Mouse (Mus musculus) granulocyte monocyte progenitor cell, adult 5-6 weeks (primary cell): ENCODE measurements around the gene Fbxo21. TPM values are rescaled to one million over a fixed set of nuclear protein-coding genes. Genes with fewer than 3 reads are reported as not detected.

ENCODE experiments used
- ATAC-seq: replicated peaks from 2 replicates; pipeline ENCODE4 v1.8.0; 2016; ENCODE audit warnings: mild to moderate bottlenecking, moderate TSS enrichment, inconsistent platforms; ENCODE audit not compliant: poor library complexity, severe bottlenecking
- total RNA-seq, 2 experiments: library from RNA; stranded (forward) in 1 of 2; stranded (reverse) in 1 of 2; fragments of 200-712, 200-1000 nt in 1 of 2; fragments of >200 nt in 1 of 2; fragmentation: Nextera tagmentation in 1 of 2; gene quantifications; 2 replicates each; pipeline ENCODE4 v1.2.3; 2014 to 2017

The Fbxo21 gene
- total RNA-seq (2014; fragmentation: Nextera tagmentation), result 12.2 and 13.8 TPM in 2 replicates
- 14.0 and 19.5 TPM in 2 replicates for total RNA-seq (2017)

DNA sequence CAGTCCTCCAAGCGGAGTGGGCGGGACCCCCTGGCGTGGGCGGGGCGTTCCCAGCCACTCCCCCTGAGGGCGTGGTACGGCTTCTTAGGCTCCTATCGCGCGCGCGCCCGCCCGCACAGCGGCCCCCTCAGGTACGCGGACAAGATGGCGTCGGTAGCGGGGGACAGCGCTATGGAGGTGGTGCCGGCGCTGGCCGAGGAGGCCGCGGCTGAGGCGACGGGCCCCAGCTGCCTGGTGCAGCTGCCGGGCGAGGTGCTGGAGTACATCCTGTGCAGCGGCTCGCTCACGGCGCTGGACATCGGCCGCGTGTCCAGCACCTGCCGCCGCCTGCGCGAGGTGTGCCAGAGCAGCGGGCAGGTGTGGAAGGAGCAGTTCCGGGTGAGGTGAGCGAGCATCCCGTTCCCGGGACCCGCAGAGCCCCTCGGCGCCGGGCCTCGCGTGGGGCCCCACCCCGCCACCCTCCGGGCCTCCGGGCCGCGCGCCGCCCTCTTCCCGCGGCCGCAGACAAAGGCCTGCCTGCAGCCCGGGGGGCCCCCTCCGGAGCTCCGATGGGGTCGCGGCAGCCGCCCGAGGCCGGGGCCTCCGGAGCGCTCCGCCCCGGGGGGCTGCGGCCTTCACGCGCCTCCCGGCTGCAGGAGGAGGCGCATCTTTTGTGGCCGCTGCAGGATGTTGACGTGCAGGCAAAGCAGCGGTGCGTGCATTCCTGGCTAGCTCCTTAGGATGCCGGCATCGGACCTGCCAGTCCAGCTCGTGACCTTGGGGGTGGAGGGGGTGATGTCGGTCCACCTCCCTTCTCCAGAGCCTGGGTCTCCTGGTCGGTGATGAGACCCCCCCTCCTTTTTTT lies at the start of gene Fbxo21:
TSS of gene Fbxo21 (plus strand) at position 74 of the 844 bp plus-strand sequence.
- peak; percentile 94 for ATAC-seq

DNA sequence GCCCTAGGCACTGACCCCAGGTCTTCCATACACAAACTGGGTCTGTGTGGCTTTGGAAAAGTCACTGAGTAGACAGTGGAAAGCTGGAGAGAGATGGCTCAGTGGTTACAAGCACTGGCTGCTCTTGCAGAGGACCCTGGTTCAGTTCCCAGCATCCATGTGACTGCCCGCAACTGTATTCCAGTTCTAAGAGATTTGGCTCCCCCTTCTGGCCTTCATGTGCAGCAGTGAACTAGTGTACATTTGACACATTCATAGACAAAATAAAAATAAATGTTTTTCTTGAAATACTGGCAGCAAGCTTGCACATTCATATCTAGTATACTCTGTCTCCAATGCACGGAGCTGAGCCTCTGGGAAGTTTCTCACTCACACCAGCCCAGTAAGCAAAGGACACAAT lies 48.0 kb upstream of the Fbxo21 start:
- ATAC-seq, result no peak

DNA sequence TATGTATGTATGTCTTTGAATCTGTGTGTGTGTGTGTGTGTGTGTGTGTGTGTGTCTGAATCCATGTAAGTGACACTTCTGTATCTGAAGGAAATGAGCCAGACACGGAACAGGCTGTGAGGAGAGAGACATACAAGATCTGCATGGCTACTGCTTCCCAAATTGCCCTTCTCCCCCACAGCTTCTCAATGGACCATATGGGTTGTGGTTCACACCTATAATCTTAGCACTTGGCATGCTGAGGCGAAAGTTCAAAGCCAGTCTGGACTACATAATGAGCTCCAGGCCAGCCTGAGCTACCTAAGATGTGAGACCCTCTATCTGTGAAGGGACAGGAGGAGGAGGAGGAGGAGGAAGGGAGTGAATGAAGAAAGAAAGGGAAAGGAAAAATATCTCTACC lies 44.3 kb upstream of the Fbxo21 start:
- ATAC-seq, result no peak

DNA sequence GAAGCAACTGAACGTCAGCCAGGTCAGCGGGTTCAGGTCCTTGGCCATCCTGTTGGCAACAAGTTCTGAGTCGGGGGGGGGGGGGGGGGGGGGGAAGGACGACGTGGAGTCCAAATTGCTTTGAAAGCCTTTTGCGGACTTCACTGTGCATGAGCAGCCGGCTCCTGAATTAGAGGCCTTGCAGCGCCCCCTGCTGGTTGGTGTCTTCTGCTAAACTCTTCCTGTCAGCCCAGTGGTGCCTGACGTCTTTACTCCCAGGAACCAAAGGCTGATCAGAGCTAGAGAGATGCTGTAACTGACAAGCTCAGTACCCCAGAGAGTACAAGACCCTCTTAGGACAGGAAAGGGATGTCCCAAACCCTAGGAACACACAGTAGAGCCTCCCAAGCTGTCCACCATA lies 43.7 kb upstream of the Fbxo21 start:
- peak; percentile 74 for ATAC-seq

DNA sequence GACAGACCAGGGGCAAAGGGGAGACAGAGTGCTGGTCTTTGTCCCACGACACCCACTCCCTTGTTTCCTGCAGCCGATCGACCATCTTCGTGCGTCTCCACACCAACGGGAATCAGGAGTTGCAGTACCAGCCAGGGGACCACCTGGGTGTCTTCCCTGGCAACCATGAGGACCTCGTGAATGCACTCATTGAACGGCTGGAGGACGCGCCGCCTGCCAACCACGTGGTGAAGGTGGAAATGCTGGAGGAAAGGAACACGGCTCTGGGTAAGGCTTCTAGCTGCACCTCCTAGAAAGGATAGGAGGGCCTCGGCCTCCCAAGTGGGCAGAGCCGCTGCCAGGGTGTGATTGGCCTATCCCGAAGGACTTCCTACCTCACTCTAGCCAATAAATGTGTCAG lies 40.2 kb upstream of the Fbxo21 start:
- ATAC-seq, result no peak

DNA sequence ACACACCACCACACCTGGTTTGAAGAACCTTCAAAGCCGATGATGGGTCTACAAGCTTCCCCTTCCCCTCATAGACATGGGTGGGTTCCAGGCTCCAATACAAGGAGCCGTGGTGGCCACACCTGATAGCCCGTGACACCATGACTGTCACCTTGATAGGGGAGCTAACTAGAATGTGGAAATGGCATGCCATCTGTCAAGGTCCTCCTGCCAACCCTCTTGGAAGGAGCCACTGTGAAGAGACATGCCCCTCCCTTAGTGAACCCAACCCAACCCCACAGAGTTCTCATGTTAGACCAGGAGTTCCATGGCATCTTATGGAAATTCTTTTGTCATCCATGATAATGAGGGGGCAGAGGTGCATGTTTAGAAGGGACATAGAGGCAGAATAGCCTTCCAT lies 39.3 kb upstream of the Fbxo21 start:
- ATAC-seq, result no peak

DNA sequence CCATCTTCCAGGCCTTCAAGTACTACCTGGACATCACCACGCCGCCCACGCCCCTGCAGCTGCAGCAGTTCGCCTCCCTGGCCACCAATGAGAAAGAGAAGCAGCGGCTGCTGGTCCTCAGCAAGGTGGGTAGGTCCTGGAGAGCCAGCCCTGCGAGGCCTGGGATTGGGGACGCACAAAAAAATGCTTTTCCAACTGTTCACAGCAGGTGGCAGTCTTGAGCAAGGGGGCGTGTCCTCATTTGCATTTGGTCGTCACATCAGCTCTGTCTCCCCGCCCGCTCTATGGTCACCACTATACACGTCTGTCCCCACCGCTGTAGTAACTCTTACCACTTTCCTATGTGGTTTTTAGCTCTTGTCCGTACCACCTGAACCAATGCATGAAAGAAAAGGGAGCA lies 38.3 kb upstream of the Fbxo21 start:
- peak; percentile 97 for ATAC-seq

DNA sequence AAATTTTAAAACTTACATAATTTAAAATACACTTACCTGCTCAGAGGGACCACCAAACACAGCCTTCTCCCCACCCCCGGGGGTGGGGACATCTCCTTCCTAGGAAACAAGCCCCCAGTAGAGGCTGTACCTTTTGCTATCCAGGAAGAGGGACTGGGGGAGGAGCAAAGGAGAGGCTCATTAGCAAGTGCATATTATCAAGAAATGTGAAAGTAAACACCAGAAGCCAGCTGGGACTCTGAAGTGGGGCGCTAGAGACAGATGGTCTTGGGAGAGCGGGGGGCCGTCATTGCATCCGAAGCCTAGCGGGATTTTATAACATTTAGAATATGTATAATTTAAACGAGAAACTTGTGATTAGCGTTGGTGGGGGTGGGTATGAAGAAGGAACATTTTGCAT lies 37.1 kb upstream of the Fbxo21 start:
- ATAC-seq, result no peak

DNA sequence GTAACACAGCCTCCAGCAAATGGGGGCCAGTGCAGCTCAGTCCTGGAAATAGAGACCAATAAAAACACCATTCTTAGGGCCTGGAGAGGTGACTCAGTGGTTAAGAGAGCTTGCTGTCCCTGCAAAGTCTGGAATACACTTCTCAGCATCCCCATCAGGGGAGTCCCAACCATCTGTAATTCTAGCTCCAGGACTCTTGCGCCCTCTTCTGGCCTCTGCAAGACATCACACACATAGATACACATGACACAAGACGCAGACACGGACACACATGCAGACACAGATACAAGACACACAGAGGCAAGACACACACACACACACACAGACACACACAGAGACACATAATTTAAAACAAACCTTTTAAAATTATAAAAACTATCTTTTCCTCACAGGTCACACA lies 35.0 kb upstream of the Fbxo21 start:
- ATAC-seq, result no peak

DNA sequence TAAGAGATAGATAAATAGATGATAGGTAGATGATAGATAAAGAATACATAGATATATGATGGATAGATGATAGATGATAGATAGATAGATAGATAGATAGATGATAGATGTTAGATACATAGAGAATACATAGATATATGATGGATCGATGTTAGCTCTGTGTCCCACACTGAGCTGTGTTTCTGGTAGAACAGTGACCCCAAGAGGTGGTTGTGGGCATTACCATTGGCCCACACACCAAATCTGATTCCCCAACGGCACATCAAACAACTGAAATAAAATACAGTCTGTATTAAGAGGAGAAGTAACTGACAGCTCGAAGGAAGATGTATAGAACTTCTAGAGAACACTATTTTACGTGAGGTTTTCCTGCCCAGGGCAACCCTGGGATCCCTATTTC lies 29.9 kb upstream of the Fbxo21 start:
- ATAC-seq, result peak; percentile 65

DNA sequence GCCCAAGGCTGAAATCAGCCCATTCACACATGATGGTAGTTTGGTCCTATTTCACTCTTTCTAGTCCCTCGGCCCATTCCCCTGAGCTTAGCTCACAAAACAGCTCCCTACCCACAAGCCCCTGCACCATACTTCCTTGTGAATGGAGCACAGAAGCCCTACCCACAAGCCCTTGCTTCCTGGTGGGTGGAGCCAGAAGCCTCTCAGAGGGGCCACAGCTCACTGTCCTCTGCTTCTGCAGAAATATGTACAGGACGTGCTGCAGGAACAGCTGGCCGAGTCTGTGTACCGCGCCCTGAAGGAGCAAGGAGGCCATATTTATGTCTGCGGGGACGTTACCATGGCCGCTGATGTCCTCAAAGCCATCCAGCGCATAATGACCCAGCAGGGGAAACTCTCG lies 27.1 kb upstream of the Fbxo21 start:
- no peak for ATAC-seq

DNA sequence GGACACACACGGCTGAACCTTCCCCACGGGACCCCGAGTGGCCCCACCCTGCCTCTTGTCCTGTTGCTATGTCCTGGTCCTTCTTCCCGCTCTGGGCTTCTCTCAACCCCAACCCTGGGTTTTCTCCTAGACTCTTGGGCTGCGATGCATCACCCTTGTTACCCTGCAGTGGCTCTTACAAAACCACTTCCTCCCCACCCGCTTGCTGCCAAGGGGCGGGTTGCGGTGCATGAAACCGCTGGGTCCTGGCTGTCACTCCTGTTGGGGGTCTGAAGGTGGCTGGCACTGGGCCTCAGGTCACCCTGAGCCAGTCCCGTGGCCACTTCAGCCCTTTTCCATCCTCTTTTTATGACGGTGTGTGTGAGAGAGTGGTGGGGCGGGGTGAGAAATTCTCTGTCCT lies 22.6 kb upstream of the Fbxo21 start:
- peak; percentile 69 for ATAC-seq

DNA sequence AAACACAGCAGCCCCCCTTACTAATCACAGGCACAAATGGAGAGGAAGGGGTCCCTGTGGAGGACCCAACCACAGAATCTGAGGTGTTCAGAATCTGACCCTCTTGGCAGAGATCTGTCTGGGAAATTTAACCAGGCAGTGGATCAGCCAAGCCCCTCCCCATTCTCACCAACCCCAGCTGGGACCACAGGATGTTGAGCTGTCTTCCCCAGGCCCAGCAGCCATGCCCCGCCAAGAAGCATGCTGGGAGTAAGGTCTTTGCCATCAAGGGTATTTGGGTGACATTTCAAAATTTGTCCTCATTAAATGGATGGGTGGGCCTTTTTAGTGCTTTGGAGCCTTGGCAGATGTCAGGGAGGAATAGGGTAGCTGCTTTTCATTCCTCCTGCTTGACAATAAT lies 22.1 kb upstream of the Fbxo21 start:
- ATAC-seq, result no peak

DNA sequence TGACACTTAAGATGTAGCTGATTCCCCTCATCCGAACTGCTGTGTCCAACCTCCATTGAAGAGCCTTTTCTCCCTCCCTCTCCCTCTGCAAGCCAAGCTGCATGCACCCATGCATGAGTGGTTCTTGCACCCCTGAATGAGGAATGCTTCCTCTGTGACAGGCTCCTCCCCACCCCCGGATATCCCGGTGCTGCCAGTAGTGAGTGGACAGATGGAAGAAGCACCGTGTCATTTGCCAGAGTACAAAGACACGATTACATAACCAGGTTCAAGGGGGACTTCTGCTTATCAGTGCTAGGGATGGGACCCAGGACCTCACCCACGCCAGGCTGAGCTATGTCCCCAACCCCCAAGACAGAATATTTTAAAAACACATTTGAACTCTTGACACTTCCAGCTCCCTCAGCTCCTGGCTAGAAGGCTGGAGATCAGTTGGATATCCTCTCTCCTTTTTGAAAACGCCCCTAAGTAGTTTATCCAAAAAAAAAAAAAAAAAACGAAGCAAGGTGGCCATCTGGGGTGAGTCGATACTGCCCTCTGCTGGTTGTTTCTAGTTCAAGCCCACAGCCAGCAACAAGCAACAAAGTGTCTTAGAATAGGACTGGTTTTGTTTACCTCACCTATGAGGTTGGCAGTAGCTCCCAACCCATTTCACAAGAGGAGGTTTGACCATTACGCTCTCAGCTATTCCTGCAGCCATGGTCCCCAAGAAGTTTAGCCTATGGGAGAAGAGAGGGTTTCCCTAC lies 20.7 kb upstream of the Fbxo21 start:
- peak; percentile 72 for ATAC-seq

DNA sequence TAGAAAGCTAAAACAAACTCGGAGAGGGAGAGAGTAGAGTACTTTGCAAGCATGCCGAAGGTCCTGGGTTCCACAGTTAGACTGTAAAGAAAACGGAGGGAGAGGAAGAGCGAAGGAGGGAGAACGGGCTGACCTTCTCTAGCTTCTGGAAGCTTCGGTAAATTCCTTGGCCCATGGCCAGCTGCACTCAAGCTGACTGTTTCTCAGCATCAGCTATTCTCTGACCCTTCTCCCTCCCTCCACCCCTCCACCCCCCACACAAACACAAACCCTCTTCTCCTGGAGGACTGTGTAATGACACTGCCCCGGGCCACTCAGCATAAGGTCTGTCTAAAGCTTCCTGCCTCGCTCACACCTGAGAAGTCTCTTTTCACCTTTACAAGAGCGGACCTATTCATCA lies 11.8 kb upstream of the Fbxo21 start:
- no peak for ATAC-seq

DNA sequence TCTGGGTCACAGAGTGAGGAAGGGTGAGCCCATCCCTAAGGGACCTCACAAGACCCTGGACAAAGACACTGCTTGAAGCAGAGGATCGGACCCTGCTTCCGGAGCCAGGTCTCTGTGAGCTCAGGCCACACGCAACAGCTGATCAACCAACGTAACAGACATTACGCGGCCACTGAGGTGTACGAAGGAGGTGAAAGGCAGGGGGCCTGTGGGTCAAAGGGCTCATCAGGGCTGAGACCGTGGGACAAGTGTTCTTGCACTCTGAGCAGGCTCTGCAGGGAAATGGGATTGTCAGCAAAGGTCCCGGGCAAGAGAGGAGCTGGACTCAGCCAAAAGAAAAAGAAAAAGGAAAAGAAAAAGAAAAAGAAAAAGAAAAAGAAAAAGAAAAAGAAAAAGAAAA lies 9.6 kb upstream of the Fbxo21 start:
- no peak for ATAC-seq

DNA sequence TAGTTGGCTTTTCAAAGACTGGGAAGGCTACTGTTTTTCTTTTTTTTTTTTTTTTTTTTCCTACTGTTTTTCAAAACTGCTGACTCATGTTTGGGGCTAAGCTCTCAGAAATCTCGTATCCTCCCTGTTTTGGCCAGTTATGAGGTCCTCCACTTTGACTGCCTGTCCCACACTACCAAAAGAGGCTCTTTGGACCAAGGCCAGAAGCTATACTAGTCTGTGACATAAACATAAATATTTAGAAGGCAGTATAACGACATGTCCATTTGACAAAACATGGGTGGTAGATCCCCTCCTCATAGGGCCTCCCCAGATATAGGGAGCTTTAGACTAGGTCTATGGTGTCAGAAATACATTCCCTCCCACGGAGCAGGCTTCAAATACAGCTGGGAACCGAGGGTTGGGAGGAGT lies 8.9 kb upstream of the Fbxo21 start:
- no peak for ATAC-seq

DNA sequence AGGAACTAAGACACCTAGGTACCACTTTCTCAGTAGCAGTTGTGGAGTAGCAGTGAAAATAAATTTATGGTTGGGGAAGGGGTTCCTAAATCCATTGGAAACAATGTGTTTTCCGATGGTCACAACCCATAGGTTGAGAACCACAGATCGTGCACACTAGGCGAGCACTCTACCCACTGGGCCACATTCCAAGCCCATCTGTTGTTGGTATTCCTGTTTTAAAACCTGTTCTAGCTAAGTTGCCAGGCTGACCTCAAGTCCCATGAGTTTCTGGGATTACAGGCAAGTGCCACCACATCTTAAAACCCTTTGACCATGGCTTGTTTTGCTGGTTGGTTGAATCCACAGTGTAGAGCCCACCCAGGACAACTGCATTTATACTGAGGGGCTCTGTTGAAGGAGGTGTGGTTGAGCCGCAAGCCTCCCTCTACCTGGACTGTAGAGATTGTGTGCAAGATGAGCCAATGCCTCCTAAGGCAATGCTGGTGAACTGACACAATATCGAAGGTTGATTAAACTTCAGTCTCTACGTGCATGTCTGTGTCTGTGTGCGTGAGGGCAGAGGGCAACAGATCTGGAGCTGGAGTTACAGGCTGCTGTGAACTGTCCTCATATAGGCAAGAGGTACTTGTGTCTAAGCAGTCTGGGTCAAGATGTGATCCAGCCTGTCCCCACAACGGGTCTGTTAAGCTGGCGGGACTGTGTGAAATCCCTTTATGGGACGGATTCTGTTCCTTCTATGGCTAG lies 6.7 kb upstream of the Fbxo21 start:
- no peak for ATAC-seq

DNA sequence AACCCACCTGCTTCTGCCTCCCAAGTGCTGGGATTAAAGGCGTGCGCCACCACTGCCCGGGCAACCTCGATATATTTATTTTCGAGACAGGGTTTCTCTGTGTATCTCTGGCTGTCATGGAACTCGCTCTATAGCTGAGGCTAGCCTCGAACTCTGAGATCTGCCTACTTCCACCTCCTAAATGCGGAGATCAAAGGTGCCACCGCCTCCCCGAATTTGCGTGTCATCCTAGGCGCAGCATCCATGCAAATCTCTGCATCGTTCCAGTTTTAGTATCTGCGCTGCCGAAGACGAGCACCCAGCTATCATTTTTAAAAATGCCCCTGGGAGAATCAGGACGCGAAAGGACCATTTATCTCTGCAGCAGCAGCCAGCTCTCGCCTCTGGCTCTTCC lies 270 bp upstream of the Fbxo21 start:
- ATAC-seq, result no peak

DNA sequence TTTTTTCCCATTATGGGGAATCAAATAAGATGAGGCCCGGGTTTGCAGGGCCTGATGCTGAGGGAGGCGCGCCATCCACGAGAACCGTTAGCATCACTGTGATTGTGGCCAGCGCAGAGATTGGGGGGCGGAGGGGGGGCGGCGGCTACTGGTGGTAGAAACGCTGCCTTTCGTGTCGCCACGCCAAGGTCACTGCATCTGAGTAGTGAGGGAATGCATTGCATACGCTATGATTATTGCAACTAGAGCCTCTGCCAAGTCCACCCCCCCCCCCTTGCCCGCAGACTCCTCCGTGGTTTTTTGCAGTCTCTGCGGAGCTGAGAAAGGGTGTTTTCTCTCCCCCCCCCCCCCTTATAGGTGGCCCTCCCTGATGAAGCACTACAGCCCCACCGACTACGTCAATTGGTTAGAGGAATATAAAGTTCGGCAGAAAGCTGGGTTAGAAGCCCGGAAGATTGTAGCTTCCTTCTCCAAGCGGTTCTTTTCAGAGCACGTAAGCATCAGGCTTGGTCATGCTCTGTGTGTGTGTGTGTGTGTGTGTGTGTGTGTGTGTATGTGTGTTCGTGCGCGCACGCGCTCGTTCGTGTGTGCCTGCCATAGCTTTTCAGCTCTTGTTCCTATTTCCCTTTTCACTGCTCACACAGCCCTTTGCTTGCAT lies 1.1 kb downstream of the Fbxo21 start:
- peak; percentile 60 for ATAC-seq
